Mouse (Mus musculus) gastrocnemius, postnatal 4 days (tissue): ENCODE data around the gene H2afy. TPM values are rescaled to one million over a fixed set of nuclear protein-coding genes. Genes with fewer than 3 reads are reported as not detected.

Source experiments
- total RNA-seq, 2 experiments: library from RNA; stranded (reverse); gene quantifications; 2 replicates each; pipeline ENCODE4 v1.2.3; 2021

Gene H2afy
- total RNA-seq, 2 experiments from 2014 or later = 80.2 to 89.7 TPM

Other genes starting within 250 kb of the H2afy start
- gene Tifab, start 42.5 kb upstream of the H2afy start, total RNA-seq = 1 to 10 TPM; 1.4 to 1.5 TPM
- gene Neurog1, start 115.8 kb upstream of the H2afy start, total RNA-seq = not detected
- gene Cxcl14, start 160.2 kb upstream of the H2afy start, total RNA-seq = 1 to 10 TPM; 5.3 to 5.6 TPM